ENCODE assay signal across 20 mouse cellular contexts in the genomic region with DNA sequence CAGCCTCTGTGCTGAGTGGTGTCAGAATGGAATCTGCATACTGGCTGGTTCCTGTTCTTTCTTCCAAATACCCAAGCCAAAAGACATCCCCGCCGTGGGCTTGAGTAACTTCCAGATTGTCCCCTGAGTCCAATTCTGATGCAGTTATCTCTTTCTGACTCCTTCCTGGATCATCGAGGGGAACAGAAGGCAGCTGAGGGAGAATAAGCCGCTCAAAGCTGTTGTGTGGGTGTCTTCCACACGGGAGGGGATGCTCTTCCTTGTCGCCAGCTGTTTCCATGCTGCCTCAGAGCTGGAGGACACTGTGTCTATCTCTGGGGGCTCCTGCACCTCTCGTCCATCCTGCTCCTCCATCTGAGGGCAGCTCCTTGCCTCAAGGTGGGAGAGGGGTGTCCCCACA.
DNase-seq lines count a peak whose midpoint lies in the region; ATAC-seq lines count a peak whose summit lies in the region.
"Had no signal": no experiment of that assay in that cellular context is flagged by ENCODE, and none has a peak within 500 bp of the region (broad histone marks: within the 10 kb centered on the region; RNA-seq: fewer than 3 reads in every experiment).

No protein-coding gene starts in this region.

- 85% methylated on average over 7 of the region's 7 CpGs for WGBS in limb, embryonic 12.5 days
- WGBS in limb, embryonic 10.5 days = 83% methylated on average over 7 of the region's 7 CpGs

- 0 out of 2 replicates have a peak overlapping the region, but pooled peaks have one; percentile 23 for H3K9ac ChIP-seq in limb, embryonic 12.5 days (replicated peaks)
- H3K9ac ChIP-seq: embryonic facial prominence, embryonic 15.5 days; heart, embryonic 12.5 days; kidney, embryonic 15.5 days; liver, postnatal 0 days had no signal

- no peak overlapping the region for H3K4me3 ChIP-seq in limb, embryonic 12.5 days (replicated peaks)
- no peak overlapping the region for H3K4me3 ChIP-seq in limb, embryonic 10.5 days
- H3K4me3 ChIP-seq: embryonic facial prominence, embryonic 15.5 days; forebrain, embryonic 10.5 days; heart, embryonic 12.5 days; kidney, embryonic 15.5 days; megakaryocyte, embryonic 14.5 days had no signal

- no peak for ATAC-seq in limb, embryonic 12.5 days (ENCODE audit: insufficient number of reproducible peaks, insufficient read depth, low FRiP score, low TSS enrichment, low read depth)
- no peak for ATAC-seq in cerebellum, adult (ENCODE audit: insufficient number of reproducible peaks, low FRiP score, low TSS enrichment)
- ATAC-seq: liver, postnatal 0 days; midbrain, embryonic 16.5 days had no signal

- no peak overlapping the region for H3K4me2 ChIP-seq in limb, embryonic 12.5 days
- H3K4me2 ChIP-seq: embryonic facial prominence, embryonic 15.5 days; heart, embryonic 12.5 days; kidney, embryonic 15.5 days had no signal

- intact Hi-C loops in heart, postnatal 10 days (cut with DNase I) = loop anchor here (10.0 kb wide), 1 partner anchor 204 kb away; a partner anchor contains a TSS

- no peak for DNase-seq in limb, embryonic 10.5 days (ENCODE audit: low spot score)
- peak; percentile 31 to 58 for DNase-seq in frontal cortex, postnatal 36 days (ENCODE audit: low spot score in 2 of 2)
- DNase-seq in layer of hippocampus, adult 9-11 months = peak; percentile 73
- DNase-seq in right cerebral cortex, adult 2 months (ENCODE audit: low spot score in 2 of 2) = peak; percentile 50 to 51
- DNase-seq in adrenal gland, postnatal 4 days (ENCODE audit: low spot score in 2 of 2) = no peak
- no peak for DNase-seq in heart, postnatal 10 days
- DNase-seq: adrenal gland, postnatal 36 days; cerebellum, postnatal 10 days; liver; liver, postnatal 0 days; retina, postnatal 1 day; thymus, postnatal 25 days had no signal

- no peak overlapping the region for H3K27ac ChIP-seq in limb, embryonic 12.5 days
- no peak overlapping the region for H3K27ac ChIP-seq in limb, embryonic 10.5 days
- H3K27ac ChIP-seq: embryonic facial prominence, embryonic 15.5 days; forebrain, embryonic 10.5 days; kidney, embryonic 15.5 days had no signal

- H3K36me3 ChIP-seq in limb, embryonic 12.5 days = peaks cover 78% of the 10 kb centered on the region
- H3K36me3 ChIP-seq in limb, embryonic 10.5 days = peaks cover 87% of the 10 kb centered on the region

- H3K9me3 ChIP-seq in limb, embryonic 12.5 days = no peaks in the 10 kb centered on the region
- no peaks in the 10 kb centered on the region for H3K9me3 ChIP-seq in limb, embryonic 10.5 days (replicated peaks)
- H3K9me3 ChIP-seq: embryonic facial prominence, embryonic 15.5 days; forebrain, embryonic 10.5 days; heart, embryonic 12.5 days; kidney, embryonic 15.5 days; megakaryocyte, embryonic 14.5 days had no signal

- no peaks in the 10 kb centered on the region for H3K27me3 ChIP-seq in limb, embryonic 12.5 days
- H3K27me3 ChIP-seq in limb, embryonic 10.5 days (ENCODE audit: low read depth, poor library complexity, severe bottlenecking) = no peaks in the 10 kb centered on the region
- H3K27me3 ChIP-seq: embryonic facial prominence, embryonic 15.5 days; heart, embryonic 12.5 days; kidney, embryonic 15.5 days had no signal

- peaks cover 12% of the 10 kb centered on the region for H3K4me1 ChIP-seq in limb, embryonic 12.5 days (replicated peaks)
- peaks cover 27% of the 10 kb centered on the region for H3K4me1 ChIP-seq in limb, embryonic 10.5 days

Comparison
In these comparisons a context has a peak if more than half of its experiments do, and no peak if none do; other contexts are left out.
1. DNase-seq: peak in frontal cortex, postnatal 36 days (2 of 2), layer of hippocampus, adult 9-11 months (single experiment) and right cerebral cortex, adult 2 months (2 of 2); none in limb, embryonic 10.5 days (single experiment), adrenal gland, postnatal 4 days (0 of 2) and heart, postnatal 10 days (0 of 2).